Mouse (Mus musculus): ENCODE results near the gene Col26a1.
A peak's percentile ranks its signal among the peaks of the same experiment; 100 is the strongest.

Gene Col26a1

GRCm38 (mm10) chr5:136806379-136807056 lies 76.5 kb downstream of the Col26a1 start:
- DNase-seq (ENCODE audit: low read depth, low spot score) = no peak

- no peak for DNase-seq (ENCODE audit: low read depth, low spot score)
Measured at GRCm38 (mm10) chr5:136805019-136805418, 78.0 kb downstream of the Col26a1 start.

DNA sequence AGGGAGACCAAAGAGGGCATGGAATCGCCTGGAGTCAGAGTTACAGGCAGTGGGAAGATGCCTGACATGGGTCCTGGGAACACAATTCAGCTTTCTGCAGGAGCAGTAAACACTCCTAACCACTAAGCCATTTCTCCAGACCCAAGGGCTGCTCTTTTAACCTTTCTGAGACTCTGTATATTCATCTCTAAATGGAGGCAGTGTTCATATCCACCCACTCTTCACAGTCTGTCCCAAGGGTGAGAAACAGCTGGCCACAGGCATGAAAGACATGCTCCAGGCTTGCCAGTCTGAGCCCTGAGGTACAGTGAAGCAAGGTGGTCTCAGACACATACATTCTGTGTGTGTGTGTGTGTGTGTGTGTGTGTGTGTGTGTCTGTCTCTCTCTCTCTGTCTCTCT lies 78.8 kb downstream of the Col26a1 start:
- DNase-seq (ENCODE audit: low read depth, low spot score) = no peak

- DNase-seq (ENCODE audit: low read depth, low spot score) = no peak
Measured at GRCm38 (mm10) chr5:136802732-136803131, 80.3 kb downstream of the Col26a1 start.

- DNase-seq (ENCODE audit: low read depth, low spot score) = no peak
Measured at GRCm38 (mm10) chr5:136796917-136797316, 86.1 kb downstream of the Col26a1 start.

GRCm38 (mm10) chr5:136793807-136794206 lies 89.2 kb downstream of the Col26a1 start:
- DNase-seq (ENCODE audit: low read depth, low spot score) = no peak

DNA sequence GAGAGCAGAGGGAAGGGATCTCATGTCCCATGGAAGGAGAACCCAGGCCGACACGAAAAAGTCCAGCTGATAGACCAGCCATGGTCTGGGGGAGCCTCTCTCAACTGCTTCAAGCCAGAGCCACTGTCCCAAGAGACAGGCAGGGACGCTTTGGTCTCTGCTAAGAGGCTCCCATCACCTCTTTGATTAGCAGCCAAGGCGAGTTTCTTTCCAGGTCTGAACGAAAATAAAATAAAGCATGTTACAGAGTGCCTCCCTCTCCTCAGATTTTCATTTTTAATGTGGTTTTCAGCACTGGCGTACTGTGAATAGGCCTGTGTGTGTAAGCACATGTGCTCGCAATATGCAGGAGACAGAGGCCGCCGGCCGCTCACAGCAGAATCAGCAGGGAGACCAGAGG lies 90.5 kb downstream of the Col26a1 start:
- DNase-seq (ENCODE audit: low read depth, low spot score) = no peak

GRCm38 (mm10) chr5:136791204-136791603 lies 91.8 kb downstream of the Col26a1 start:
- no peak for DNase-seq (ENCODE audit: low read depth, low spot score)

DNA sequence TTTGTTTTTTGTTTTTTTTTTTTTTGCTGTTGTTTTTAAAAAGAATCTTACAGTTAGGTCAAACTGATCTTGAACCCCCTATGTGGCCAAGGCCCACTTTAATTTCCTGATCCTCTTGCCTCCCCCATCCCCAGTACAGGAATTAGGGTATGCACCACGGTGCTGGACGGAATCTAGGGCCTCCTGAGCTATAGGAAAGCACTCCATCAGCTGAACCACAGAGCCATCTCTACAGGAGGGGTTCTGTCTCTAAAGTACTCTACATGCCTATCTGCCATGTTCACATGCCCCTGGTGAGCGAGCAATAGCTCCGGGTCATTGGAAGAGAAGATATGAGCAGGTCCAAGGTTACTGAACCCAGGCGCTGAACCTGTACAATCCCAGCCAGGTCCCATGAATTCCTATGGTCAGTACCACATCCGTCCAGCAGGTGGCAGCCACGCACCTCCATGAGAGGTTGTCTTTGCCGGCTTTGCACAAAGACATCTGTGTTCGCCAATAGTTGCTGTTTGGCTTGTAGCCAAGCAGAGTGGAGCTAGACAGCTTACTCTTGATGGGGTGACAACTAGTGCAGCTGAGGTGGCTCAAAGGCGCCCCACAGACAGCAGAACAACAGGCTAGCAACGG lies 92.3 kb downstream of the Col26a1 start:
- peak; percentile 97 for DNase-seq (ENCODE audit: low read depth, low spot score)

GRCm38 (mm10) chr5:136784531-136784930 lies 98.5 kb downstream of the Col26a1 start:
- no peak for DNase-seq (ENCODE audit: low read depth, low spot score)

DNA sequence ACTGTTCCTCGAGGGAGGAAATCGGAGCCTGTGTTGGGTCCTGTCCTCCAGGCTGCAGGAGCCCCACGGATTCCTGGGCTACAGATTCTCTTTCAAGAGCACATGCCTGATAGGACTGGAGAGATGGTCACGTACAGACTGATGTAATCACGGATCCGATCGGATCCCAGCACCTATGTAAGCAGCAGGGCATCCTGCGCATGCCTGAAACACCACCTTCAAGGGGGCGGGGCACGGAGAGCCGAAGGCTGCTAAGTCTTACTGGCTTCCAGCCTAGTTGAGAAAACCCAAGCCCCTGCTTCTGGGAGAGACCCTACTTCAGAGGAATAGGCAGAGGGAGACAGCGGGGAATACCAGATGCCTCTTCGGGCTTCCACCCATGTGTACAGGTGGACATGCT lies 100.4 kb downstream of the Col26a1 start:
- DNase-seq (ENCODE audit: low read depth, low spot score) = no peak

- peak; percentile 59 for DNase-seq (ENCODE audit: low read depth, low spot score)
Measured at GRCm38 (mm10) chr5:136780465-136780864, 102.5 kb downstream of the Col26a1 start.

DNA sequence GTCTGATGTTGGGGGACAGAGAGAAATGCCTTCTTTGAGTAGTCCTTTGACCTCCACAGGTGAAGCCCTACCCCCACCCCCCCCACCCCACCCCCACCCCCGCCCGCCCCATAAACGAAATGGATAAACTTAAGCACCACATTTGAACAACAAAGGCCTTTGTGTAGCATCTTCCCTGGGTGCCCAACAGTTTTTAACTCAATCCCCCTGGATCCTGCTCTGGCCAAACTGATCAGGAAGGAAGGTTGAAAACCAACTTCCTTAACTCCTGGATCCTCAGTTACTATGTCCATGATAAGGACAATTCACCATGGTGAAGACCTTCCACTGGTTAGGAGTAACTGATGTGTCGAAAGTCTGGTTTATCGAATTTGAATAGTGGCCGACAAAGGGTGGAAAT lies 103.1 kb downstream of the Col26a1 start:
- no peak for DNase-seq (ENCODE audit: low read depth, low spot score)

GRCm38 (mm10) chr5:136775548-136775947 lies 107.5 kb downstream of the Col26a1 start:
- no peak for DNase-seq (ENCODE audit: low read depth, low spot score)

- DNase-seq (ENCODE audit: low read depth, low spot score) = no peak
Measured at GRCm38 (mm10) chr5:136773044-136774039, 109.7 kb downstream of the Col26a1 start.

DNA sequence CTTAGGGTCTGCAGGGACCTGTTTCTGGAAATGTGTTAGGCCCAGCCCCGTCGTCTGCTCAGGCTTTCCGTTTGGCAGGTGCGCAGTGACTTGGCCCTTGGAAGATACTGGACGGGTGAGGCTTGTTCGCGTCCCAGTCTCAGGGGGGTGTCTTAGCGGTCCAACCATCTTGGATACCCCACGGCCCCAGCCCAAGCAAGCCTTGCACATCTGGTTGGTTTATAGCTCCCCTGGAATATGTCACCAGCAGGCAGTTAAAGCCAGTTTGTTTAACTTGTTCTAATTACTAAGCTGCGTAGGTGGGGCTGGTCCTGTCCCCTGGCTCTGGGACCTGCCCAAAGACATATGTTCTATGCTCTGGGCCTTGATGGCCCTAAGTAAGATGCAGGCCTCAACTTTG lies 111.9 kb downstream of the Col26a1 start:
- DNase-seq (ENCODE audit: low read depth, low spot score) = no peak

DNA sequence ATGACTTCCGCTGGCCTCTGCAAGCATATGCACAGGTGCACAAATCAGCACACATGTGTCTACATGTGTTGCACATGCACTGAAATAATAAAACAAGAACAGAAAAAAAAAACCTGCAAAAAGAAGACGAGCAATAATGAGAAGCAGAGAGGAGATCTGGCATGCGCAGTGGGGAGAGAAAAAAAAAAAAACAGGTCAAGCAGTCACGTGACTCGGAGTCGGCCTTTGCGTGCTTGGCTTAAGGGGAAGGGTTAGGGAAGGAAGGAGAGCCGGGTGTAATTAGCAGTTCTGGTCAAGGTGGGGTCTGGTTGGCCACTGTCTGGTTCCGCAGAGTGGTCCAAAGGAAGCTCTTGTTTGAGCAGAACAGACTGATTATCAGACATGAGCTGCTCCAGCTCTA lies 115.7 kb downstream of the Col26a1 start:
- no peak for DNase-seq (ENCODE audit: low read depth, low spot score)

GRCm38 (mm10) chr5:136764157-136764669 lies 118.8 kb downstream of the Col26a1 start:
- no peak for DNase-seq (ENCODE audit: low read depth, low spot score)

DNA sequence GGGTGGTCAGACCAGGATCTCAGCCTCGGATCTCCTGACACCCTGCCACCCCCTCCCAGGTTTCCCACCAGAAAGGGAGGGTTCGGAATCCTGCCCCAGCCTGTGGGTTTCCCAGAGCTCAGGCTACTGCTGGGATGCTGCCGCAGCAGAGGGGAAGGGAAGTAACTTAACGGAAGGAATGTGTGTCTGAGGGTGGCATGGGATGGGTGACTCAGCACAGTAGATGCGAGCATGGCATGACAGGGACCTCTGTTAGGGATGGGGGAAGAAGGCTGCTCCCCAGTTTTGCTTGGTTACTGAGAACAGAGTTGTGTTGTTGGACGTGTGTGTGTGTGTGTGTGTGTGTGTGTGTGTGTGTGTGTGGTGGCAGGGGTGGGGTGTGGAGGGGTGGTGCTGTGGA lies 122.7 kb downstream of the Col26a1 start:
- no peak for DNase-seq (ENCODE audit: low read depth, low spot score)

- no peak for DNase-seq (ENCODE audit: low read depth, low spot score)
Measured at GRCm38 (mm10) chr5:136759781-136760180, 123.2 kb downstream of the Col26a1 start.

DNA sequence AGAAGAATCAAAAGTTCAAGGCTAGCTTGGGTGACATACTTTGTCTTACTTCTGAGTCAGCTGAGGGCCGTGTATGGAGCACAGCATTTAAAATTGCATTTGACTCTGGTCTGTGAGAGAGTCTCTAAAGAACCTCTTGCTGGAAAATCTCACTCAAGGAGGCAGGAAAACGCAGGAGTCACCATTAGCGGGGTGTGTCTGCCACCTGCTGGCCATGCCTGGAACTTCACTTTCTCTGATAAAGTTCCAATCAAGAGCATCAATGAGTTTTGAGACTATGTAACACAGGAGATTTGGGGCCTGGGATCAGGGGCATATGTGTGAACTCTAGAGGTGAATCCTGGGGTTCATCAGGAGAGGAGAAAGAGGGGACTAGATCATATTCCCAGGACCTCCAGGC lies 127.3 kb downstream of the Col26a1 start:
- DNase-seq (ENCODE audit: low read depth, low spot score) = peak; percentile 67

DNA sequence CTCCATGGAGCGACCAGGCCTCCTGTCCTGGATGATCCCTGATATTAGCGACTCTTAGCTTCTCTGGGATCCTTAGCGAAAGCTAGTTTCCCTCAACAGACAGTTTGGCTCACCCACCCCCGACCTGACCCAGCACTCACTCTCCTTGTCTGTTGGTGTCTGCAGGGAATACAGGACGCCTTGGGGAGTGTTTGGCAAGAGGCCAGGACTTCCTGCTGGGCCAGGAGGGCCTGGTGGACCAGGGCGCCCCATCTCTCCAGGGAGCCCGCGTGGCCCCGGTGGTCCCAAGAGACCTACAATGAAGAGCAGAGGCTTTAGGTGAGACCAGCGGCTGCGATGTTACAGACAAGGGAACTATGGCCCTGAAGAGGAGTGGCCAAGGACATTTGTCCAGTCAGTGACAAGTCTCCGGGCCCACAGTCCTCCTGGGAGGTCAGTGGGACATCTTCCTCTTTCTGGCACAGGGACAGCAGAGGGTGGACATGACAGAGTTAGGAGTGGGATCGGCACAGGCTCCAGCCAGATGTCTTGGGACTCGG lies 128.9 kb downstream of the Col26a1 start:
- no peak for DNase-seq (ENCODE audit: low read depth, low spot score)
